Mouse (Mus musculus): Measurements from ENCODE around the gene Gopc.

GRCm38 (mm10) chr10:52309196-52309595 lies 72.7 kb downstream of the Gopc start:
- TF ChIP-seq POLR2A (IDR thresholded peaks at IDR 0.05; ENCODE audit: borderline replicate concordance, insufficient read depth, low read length) (no peak), CTCF (IDR thresholded peaks at IDR 0.05; ENCODE audit: borderline replicate concordance, insufficient read depth, low read depth, low read length) (no peak)
